7 mouse cellular contexts compared by ENCODE assay signal in genomic region chr4:133209366-133209765, GRCm38 (mm10). TPM values are rescaled to one million over a fixed set of nuclear protein-coding genes. Genes with fewer than 3 reads are reported as not detected.
DNase-seq lines count a peak whose midpoint lies in the region; ATAC-seq and TF ChIP-seq lines count a peak whose summit lies in the region.

No protein-coding gene starts in this region.

- ATAC-seq in midbrain, embryonic 13.5 days, result no peak
- 0 out of 2 replicates have a peak, but pooled peaks have one; percentile 9 for ATAC-seq in cerebellum, adult (ENCODE audit: insufficient number of reproducible peaks, low FRiP score, low TSS enrichment)
- ATAC-seq in liver, embryonic 14.5 days (ENCODE audit: insufficient read depth), result no peak

- no peak overlapping the region for H3K4me3 ChIP-seq in midbrain, embryonic 10.5 days
- no peak overlapping the region for H3K4me3 ChIP-seq in midbrain, embryonic 13.5 days (replicated peaks)
- H3K4me3 ChIP-seq in liver, embryonic 14.5 days (ENCODE audit: insufficient read depth in 1 of 2, low read depth in 2 of 2, low read length in 2 of 2), result no peak overlapping the region

- no peaks in the 10 kb centered on the region for H3K36me3 ChIP-seq in midbrain, embryonic 10.5 days
- H3K36me3 ChIP-seq in midbrain, embryonic 13.5 days, result no peaks in the 10 kb centered on the region
- no peaks in the 10 kb centered on the region for H3K36me3 ChIP-seq in liver, embryonic 14.5 days (replicated peaks; ENCODE audit: control insufficient read depth, insufficient read depth, low read depth)

- peaks cover 40% of the 10 kb centered on the region for H3K4me1 ChIP-seq in midbrain, embryonic 10.5 days
- peaks cover 29% of the 10 kb centered on the region for H3K4me1 ChIP-seq in midbrain, embryonic 13.5 days (replicated peaks)
- H3K4me1 ChIP-seq in liver, embryonic 14.5 days (replicated peaks; ENCODE audit: control insufficient read depth in 2 of 2, insufficient read depth in 2 of 2, low read length in 1 of 2), result peaks cover 0 to 5% of the 10 kb centered on the region in 2 experiments; a peak in 2 of 4 replicates

- TF ChIP-seq EP300 in liver, embryonic 14.5 days (IDR thresholded peaks at IDR 0.05; ENCODE audit: low read depth), result no peak

- H3K9ac ChIP-seq in midbrain, embryonic 13.5 days (replicated peaks), result no peak overlapping the region
- no peak overlapping the region for H3K9ac ChIP-seq in liver, embryonic 14.5 days (replicated peaks)

- H3K4me2 ChIP-seq in midbrain, embryonic 13.5 days (replicated peaks), result no peak overlapping the region
- H3K4me2 ChIP-seq in liver, embryonic 14.5 days (ENCODE audit: low read depth), result no peak overlapping the region

- TF ChIP-seq CTCF in liver, embryonic 14.5 days (IDR thresholded peaks at IDR 0.05; ENCODE audit: low read depth), result peak; percentile 92

- peaks cover 59% of the 10 kb centered on the region for H3K27me3 ChIP-seq in midbrain, embryonic 10.5 days (ENCODE audit: low read depth, poor library complexity, severe bottlenecking)
- peaks cover 39% of the 10 kb centered on the region for H3K27me3 ChIP-seq in midbrain, embryonic 13.5 days
- H3K27me3 ChIP-seq in liver, embryonic 14.5 days (ENCODE audit: control insufficient read depth, insufficient read depth, low read length), result peaks cover 33% of the 10 kb centered on the region

- intact Hi-C loops in heart, postnatal 10 days (cut with DNase I), result loop anchor here (2.0 kb wide), 1 partner anchor 87 kb away; no protein-coding TSS in a partner anchor

- DNase-seq in midbrain, embryonic 10.5 days (ENCODE audit: low spot score), result peak; percentile 63
- peak; percentile 22 for DNase-seq in MEL-GATA-1-ER (ENCODE audit: extremely low read depth, low read depth)
- peak; percentile 57 to 70 for DNase-seq in heart, postnatal 10 days
- DNase-seq in liver, embryonic 14.5 days (ENCODE audit: low read depth in 3 of 3, low spot score in 3 of 3), result peak in 1 of 3 experiments; percentile 48
- DNase-seq in right cerebral cortex, postnatal 25 days, result peak; percentile 52

- 7% methylated on average over 11 of the region's 11 CpGs for WGBS in midbrain, embryonic 10.5 days
- 5% methylated on average over 11 of the region's 11 CpGs for WGBS in midbrain, embryonic 13.5 days
- 3% methylated on average over 11 of the region's 11 CpGs for WGBS in liver, embryonic 14.5 days (ENCODE audit: insufficient replicate concordance)

- H3K27ac ChIP-seq in midbrain, embryonic 10.5 days (replicated peaks), result no peak overlapping the region
- no peak overlapping the region for H3K27ac ChIP-seq in midbrain, embryonic 13.5 days
- H3K27ac ChIP-seq in liver, embryonic 14.5 days, result no peak overlapping the region

- no peaks in the 10 kb centered on the region for H3K9me3 ChIP-seq in midbrain, embryonic 10.5 days (replicated peaks)
- H3K9me3 ChIP-seq in midbrain, embryonic 13.5 days, result no peaks in the 10 kb centered on the region
- H3K9me3 ChIP-seq in liver, embryonic 14.5 days (ENCODE audit: control insufficient read depth, low read length), result no peaks in the 10 kb centered on the region

RNA-seq across cellular contexts. Expression of gene Cd164l2, which starts 2.6 kb away (rescaled TPM):
- polyA plus RNA-seq in midbrain, embryonic 10.5 days (2016; fragmentation: Nextera tagmentation; extraction: Ambion mirVana), result 0.99 and 1.7 TPM in 2 replicates
- 0.67 and 1.3 TPM in 2 replicates for polyA plus RNA-seq in midbrain, embryonic 13.5 days (2015; fragmentation: Nextera tagmentation; extraction: Ambion mirVana)
- total RNA-seq in heart, postnatal 10 days (2021), result not detected
- polyA plus RNA-seq in liver, embryonic 14.5 days (2012; rRNA removed), result 0.05 and 0.06 TPM in 2 replicates
- not detected in 2 replicates for polyA plus RNA-seq in liver, embryonic 14.5 days (2014; fragmentation: Nextera tagmentation; extraction: Ambion mirVana)

RNA-seq across cellular contexts. Expression of gene Gpr3, which starts 3.0 kb away (rescaled TPM):
- polyA plus RNA-seq in midbrain, embryonic 10.5 days (2016; fragmentation: Nextera tagmentation; extraction: Ambion mirVana), result 0.17 and 0.35 TPM in 2 replicates
- polyA plus RNA-seq in midbrain, embryonic 13.5 days (2015; fragmentation: Nextera tagmentation; extraction: Ambion mirVana), result 0.22 and 0.67 TPM in 2 replicates
- under 1 TPM in 1 of 2 experiments, not detected in 1; 0.12 TPM for total RNA-seq in heart, postnatal 10 days (2021)
- polyA plus RNA-seq in liver, embryonic 14.5 days (2012; rRNA removed), result 0.02 TPM in 1 of 2 replicates, not detected in the other
- not detected in 2 replicates for polyA plus RNA-seq in liver, embryonic 14.5 days (2014; fragmentation: Nextera tagmentation; extraction: Ambion mirVana)

RNA-seq across cellular contexts. Expression of gene Map3k6, which starts 31.3 kb away (rescaled TPM):
- 2.6 and 3.0 TPM in 2 replicates for polyA plus RNA-seq in midbrain, embryonic 10.5 days (2016; fragmentation: Nextera tagmentation; extraction: Ambion mirVana)
- 0.79 and 2.3 TPM in 2 replicates for polyA plus RNA-seq in midbrain, embryonic 13.5 days (2015; fragmentation: Nextera tagmentation; extraction: Ambion mirVana)
- 10 to 100 TPM in 1 of 2 experiments, 1 to 10 TPM in 1; 8.2 to 30.7 TPM for total RNA-seq in heart, postnatal 10 days (2021)
- 2.0 and 2.4 TPM in 2 replicates for polyA plus RNA-seq in liver, embryonic 14.5 days (2012; rRNA removed)
- 1.2 and 1.5 TPM in 2 replicates for polyA plus RNA-seq in liver, embryonic 14.5 days (2014; fragmentation: Nextera tagmentation; extraction: Ambion mirVana)

RNA-seq across cellular contexts. Expression of gene Sytl1, which starts 53.5 kb away (rescaled TPM):
- 1.3 and 1.5 TPM in 2 replicates for polyA plus RNA-seq in midbrain, embryonic 10.5 days (2016; fragmentation: Nextera tagmentation; extraction: Ambion mirVana)
- polyA plus RNA-seq in midbrain, embryonic 13.5 days (2015; fragmentation: Nextera tagmentation; extraction: Ambion mirVana), result 0.40 and 0.66 TPM in 2 replicates
- 1 to 10 TPM in 1 of 2 experiments, under 1 TPM in 1; 0.74 to 1.5 TPM for total RNA-seq in heart, postnatal 10 days (2021)
- 0.52 and 0.56 TPM in 2 replicates for polyA plus RNA-seq in liver, embryonic 14.5 days (2012; rRNA removed)
- polyA plus RNA-seq in liver, embryonic 14.5 days (2014; fragmentation: Nextera tagmentation; extraction: Ambion mirVana), result 0.48 and 0.80 TPM in 2 replicates
